14 mouse cellular contexts compared by ENCODE assay signal in genomic region chr10:126373906-126374305, GRCm38 (mm10).
"Had no signal": no experiment of that assay in that cellular context is flagged by ENCODE, and none has a peak within 500 bp of the region (broad histone marks: within the 10 kb centered on the region; RNA-seq: fewer than 3 reads in every experiment).

No protein-coding gene starts in this region.

- DNase-seq: kidney, adult 2 months; kidney, postnatal 25 days; layer of hippocampus, postnatal 36 days; left cerebral cortex, postnatal 4 days; liver; lung, adult 18-20 months; lung, postnatal 10 days; lung, postnatal 36 days; retina, postnatal 1 day; thymus, postnatal 25 days had no signal

- ATAC-seq: intestine, postnatal 0 days; liver, embryonic 12.5 days; midbrain, embryonic 13.5 days; midbrain, embryonic 16.5 days had no signal
